Mouse (Mus musculus) bone marrow, adult 2 months (tissue): ENCODE results near the gene Phldb2.

Source experiments
- CTCF ChIP-seq: fragments of 200-500 bp; IDR thresholded peaks from 2 replicates; pipeline ENCODE4 v1.5.1; 2011; ENCODE audit warnings: low read length, control low read depth; ENCODE audit not compliant: control insufficient read depth, insufficient read depth
- POLR2A ChIP-seq: fragments of 200-500 bp; IDR thresholded peaks from 2 replicates; pipeline ENCODE4 v1.6.1; 2011; ENCODE audit warnings: low read depth, mild to moderate bottlenecking, control low read depth, low read length, borderline replicate concordance; ENCODE audit not compliant: control insufficient read depth

GRCm38 (mm10) chr16:45767434-45767833, 186.0 kb downstream of the Phldb2 start:
- no peak for TF ChIP-seq POLR2A
- TF ChIP-seq CTCF = no peak
